Mouse (Mus musculus): ENCODE measurements around the gene Abca8b.
A peak's percentile ranks its signal among the peaks of the same experiment; 100 is the strongest.
"Not testable (repeated sequence)": the region's sequence is repeated elsewhere in the genome, so short reads cannot be mapped to it uniquely, and the experiment has no call there.

Gene Abca8b

DNA sequence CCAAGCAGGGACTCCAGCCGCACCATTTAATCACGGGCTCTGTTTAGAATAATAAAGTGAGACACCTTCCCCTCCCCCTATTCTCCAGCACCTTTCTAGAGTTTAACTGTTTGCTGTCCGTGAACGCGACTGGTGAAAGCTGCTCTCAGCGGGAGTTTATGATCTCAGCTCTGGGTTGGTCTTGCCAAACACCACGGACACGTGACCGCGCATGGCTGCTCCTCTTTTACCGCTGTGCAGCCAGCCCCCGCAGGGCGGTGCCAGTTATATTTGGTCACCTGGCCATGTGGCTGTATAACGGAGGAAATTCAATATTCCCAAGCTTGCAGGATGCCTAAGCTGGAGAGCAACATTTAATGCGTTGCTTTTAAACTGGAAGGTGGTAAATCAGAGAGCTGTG, at the start of gene Abca8b:
Gene Abca8b (minus strand): TSS at position 222 of the 400 bp plus-strand sequence.
- DNase-seq (ENCODE audit: extremely low spot score), result peak; percentile 74

DNA sequence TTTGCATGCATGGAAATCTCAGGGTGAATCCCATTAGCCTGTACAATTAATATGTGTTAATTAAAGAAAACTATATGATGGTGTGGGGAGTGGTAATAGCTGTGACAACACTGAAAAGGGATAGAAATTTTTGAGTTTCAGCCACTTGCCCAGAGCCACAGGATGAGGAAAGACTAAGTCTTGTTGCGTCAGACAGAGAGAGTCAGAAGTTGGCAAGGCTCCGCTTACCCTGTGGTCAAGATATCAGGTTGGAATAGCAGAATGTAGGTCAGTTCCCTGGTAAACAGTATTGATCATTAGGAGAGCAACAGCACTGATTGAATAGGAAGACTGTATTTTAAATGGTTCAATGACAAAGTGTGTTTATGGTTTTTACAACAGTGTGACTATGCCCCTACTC, 42.1 kb upstream of the Abca8b start:
- DNase-seq (ENCODE audit: extremely low spot score), result no peak

DNA sequence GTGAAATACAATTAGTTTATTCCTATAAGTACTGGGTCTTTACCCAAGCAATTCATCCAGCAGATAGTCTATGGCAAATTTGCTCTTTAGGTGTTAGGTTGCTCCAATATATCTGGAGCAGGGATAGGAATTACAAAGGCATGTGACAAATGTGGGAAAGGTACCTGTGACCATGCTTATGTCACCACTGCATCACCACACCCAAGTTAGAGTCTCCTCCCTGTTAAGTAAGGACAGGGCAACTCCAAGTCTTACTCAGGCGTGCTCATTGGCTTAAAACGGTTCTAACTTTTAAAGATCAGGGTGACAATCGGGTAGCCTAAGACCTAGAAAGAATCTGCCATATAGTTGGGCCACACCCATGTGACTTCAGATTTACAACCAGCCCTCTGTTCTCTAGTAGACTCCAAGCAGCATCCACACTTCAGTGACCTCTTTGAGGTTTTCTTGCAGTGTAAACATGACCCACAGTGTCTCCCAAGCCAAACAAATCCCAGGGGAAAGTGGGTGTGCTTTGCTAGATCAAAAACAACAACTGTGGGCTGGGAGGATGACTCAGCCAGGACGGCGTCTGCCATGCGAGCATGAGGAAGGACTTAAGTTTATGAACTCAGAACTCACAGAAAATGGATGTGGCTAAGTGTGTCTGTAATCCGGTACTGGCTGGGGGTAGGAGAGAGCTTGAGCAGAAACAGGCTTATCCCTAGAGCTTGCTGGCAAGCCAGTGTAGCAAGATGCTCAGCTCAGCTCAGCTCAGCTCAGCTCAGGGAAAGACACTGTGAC, 33.5 kb upstream of the Abca8b start:
- DNase-seq (ENCODE audit: extremely low spot score), result peak; percentile 6

DNA sequence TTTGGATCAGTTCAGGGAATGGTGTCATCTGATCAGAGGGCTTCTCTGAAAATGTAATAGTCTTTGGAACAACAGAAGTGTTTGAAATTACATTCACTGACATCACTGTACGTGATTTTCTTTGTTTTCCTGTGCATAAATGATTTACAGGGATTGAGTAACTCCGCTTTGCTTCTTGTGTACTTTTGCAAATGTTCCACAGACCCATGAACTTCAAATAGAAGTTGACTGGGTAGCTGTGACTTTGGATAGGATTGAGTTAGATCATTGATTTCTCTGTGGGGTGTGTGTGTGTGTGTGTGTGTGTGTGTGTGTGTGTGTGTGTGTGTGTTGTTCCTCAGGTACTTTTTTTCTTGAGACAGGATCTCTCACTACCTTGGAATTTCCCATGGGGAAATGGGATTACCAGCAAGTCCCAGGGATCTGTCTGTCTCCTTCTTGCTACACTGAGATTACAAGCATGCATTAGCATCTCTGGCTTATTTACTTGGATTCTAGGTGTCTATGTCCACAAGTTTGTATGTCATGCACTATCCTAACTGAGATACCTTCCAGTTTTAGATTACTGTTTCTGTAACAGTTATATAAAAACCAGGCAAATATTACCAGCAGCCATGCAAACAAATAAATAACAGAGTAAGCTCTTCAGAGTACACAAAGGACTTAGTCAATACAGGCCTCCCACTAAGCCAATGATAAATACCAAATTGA, 15.3 kb upstream of the Abca8b start:
- DNase-seq (ENCODE audit: extremely low spot score), result no peak

DNA sequence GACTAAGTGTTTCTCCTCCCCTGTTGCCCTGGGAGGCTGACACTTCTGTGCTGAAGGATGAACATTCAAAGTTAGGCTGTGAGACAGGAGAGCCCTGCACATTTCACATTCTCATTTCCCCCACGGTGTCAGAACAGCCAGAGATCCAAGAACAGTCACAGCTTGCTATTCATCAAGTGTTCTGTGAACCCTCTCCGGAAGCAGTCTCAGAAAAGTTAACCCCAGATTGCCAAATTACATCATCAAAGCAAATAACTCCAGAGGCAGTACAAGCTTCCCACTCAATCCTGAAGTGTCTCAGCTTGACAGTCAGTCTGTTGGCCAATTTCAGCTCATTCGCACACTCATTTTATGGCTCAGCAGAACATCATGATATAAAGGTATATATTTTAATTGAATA, 632 bp downstream of the Abca8b start:
- peak; percentile 34 for DNase-seq (ENCODE audit: extremely low spot score)

DNA sequence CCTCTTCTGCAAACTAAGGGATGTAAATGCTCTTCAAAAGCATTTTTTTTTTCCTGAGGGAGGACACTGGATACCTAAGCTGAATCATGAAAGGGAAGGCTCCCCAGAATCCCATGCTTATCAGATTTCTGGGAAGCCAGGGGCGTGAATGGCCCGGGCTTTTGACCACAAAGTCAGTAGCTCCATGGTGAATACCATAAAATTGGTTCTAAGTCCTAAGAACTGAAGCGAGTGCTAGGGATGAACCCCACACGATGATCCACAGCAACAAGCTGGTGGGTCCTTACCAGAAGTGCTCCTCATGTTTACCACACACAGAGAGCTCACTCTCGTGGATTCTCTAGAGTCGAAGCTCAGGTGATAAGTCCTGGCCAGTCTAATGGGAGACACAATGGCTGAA, 1.6 kb downstream of the Abca8b start:
- DNase-seq (ENCODE audit: extremely low spot score), result no peak

DNA sequence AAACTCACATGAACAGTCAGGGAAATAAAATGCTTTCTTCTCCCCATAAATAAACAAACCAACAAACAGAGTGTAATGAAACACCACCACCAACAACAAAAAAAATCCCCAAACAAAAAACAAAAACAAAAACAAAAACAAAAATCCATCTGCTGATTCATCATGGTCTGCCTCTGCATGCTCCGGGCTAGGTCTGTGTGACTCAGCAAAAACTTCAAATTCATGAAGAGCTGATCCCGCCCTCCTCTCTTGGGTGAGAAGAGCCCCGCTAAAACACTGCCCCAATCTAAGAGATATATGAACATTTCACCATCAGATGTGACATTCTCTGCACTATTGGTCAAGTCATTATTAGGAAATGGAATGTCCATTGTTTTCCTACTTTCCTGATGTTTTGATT, 4.4 kb downstream of the Abca8b start:
- DNase-seq (ENCODE audit: extremely low spot score), result no peak

DNA sequence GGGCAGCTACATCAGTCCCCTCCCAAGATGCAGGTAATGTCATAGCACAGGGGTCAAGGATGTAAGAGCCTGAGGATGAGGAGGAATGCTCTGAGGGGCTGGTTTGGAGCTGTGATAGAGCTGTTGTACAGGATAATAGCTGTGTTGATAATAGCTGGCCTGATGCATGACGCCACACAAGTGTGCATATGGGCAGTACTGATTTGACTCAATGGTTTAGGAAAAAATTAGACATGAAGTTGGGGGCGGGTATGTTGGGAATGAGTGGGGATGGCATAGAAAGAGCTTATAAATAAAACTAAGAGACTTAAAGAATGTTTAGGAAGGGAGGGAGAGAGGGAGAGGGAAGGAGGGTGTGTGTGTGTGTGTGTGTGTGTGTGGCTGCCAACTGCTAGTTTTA, 5.4 kb downstream of the Abca8b start:
- no peak for DNase-seq (ENCODE audit: extremely low spot score)

DNA sequence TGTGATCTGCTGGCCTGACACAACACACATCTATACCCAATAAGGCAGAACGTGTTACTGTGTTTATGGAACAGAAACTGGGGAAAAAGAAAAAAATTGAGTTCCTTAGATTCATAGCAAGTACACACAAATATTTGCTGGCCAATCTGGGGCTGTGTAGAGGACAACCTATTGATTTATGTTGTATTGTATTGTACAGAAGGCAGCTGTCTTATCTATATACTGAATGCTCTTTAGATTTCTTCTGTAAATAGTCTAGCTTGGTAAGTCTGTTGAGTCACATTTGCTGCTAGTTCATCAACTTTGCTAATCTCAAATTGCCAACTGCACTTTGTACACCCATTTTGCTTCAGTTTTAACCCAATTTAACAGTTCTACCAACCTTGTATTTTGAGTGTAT, 7.5 kb downstream of the Abca8b start:
- DNase-seq (ENCODE audit: extremely low spot score), result no peak

DNA sequence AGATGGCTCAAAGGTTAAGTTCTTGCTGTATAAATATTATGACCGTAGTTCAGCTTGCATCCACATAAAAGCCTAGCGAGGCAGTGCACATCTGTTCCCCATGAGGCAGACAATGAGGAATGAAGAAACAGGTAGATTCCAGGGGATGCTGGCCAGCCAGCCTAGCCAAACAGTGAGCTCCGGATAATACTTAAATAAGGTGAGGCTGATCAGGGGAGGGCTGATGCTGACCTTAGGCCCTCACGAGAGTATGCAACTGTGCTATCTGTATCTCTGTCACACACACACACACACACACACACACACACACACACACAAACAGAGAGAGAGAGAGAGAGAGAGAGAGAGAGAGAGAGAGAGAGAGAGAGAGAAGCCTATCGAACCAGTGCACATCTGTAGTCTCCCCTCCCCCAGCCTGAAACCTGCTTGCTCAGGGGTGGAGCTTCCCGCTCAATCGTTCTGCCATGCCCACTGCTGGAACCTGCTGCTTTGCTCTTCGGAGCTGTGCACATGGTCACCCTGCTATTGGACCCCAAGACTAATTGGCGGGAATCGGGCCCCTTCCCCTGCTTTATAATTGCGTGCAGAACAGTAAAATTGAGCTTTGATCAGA, 8.1 kb downstream of the Abca8b start:
- peak; percentile 9 for DNase-seq (ENCODE audit: extremely low spot score)

DNA sequence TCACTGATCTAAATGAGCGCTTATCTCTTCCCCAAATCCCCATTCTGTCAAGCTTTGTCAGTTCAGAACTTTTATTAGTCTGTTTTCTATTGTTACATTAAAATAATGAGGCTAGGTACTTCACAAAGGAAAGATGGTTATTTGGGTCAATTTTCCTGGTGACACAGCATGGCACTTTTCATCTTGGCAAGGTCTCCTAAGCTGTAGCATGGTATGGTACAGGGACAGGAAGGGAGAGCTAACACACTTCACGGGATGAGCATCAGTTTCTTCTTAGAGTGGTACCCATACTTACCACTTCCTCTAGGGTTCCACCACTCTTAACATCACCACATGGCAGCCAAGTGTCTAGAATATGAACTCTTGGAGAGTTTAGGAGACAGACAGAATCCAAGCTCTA, 13.8 kb downstream of the Abca8b start:
- no peak for DNase-seq (ENCODE audit: extremely low spot score)

DNA sequence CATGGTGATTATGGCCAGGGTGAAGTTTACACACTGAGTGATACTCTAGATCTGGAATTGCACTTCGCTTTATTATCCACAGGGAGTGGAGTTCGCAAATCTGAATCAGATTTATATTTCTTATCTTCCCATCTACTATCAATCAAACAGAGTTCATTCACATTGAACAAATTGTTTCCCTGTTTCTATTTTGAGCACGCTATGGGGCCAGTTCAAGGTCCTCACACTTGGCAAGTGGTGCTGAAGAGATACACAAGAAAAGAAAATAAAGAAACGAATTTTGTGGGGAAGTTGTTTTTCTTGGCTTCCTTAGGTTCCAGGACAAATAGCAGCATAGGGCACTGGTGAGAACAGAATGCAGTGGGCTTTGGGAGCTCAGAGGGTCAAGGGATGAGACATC, 25.1 kb downstream of the Abca8b start:
- no peak for DNase-seq (ENCODE audit: extremely low spot score)

DNA sequence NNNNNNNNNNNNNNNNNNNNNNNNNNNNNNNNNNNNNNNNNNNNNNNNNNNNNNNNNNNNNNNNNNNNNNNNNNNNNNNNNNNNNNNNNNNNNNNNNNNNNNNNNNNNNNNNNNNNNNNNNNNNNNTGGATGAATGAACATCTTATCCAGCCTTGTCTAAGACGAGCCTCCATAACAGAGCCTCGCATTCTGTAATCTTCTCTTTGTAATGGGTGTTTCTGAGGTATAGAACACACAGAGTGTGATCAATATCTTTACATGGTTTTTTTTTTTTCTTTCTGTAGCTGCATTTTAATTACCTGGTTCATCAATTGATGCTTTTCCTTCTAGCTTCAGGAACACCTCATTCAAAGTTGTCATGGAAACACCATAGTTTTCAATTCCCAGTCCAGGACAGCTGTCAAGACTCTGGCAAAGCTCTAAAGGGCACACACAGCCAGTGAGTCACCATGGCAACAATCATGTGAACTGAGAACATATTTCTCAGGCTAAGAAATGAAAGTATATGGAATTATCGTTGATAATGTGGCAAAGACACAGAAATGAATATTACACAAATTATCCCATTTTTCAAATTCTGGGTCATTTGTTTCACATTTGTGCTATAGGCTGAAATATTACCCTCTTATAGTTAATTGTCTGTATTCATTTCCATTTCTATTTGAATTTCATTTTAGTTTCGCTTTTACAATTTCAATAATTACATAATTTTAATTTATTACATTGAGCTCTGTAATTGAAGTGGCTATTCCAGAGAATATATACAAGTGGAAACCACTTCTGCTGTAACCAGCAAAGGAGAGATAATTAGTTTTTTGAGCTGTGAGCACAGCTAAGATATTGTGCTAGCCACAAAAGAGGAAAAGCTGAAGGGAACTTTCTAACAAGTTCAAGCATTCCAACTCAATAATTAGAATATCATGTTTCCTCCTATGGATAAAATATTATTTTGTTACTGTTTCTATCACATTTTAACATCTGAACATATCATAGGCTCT, 33.9 kb downstream of the Abca8b start:
- no peak for DNase-seq (ENCODE audit: extremely low spot score)

DNA sequence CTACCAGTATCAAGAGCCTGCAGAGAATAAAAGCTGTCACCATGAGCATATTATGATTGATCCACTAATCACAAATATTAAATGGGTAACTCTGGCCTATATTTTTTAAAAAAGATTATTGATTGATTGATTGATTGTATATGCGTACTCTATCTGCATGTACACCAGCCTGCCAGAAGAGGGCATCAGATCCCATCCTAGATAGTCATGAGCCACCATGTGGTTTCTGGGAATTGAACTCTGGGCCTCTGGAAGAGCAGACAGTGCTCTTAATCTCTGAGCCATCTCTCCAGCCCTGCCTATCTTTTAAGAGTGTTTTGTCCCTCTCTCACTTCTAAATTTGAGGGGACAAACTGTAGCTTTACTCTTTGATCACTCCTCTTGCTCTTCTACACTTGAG, 40.5 kb downstream of the Abca8b start:
- DNase-seq (ENCODE audit: extremely low spot score), result no peak

DNA sequence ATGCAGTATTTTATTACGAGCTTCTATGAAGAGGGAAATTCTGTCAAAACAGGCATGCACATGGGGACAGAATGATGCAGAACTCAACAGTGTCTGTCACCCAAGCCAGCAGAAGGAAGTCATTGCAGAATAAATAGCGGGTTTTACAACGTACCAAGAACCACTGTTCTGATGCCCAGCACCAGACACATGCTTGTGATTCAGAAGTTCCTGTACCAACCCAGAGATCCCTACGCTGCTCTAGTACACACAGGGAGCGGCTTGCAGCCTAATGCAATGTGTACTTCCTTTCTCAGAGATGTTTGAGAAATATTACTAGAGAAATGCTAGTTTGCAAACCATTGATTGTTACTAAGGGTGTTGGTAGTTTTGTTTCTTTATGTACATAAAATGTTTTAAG, 58.7 kb downstream of the Abca8b start:
- no peak for DNase-seq (ENCODE audit: extremely low spot score)

DNA sequence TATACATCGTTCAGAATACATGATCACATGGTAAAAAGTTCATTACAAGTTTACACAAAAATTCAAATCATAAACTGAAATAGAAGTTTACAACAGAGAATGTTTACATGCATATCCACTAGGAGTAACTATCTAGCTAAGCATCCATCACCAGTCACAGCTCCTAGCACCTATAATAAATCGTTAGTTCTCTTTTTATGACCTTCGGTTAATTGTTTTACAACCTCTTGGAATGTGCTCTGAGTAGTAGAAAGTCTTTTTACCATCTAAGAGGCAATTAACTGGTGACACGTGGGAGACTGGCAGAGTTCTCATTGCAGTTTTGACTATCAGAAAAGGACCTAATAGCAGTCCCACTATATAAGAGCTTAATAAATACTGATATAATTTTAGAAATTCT, 62.4 kb downstream of the Abca8b start:
- DNase-seq (ENCODE audit: extremely low spot score), result not testable (repeated sequence)

DNA sequence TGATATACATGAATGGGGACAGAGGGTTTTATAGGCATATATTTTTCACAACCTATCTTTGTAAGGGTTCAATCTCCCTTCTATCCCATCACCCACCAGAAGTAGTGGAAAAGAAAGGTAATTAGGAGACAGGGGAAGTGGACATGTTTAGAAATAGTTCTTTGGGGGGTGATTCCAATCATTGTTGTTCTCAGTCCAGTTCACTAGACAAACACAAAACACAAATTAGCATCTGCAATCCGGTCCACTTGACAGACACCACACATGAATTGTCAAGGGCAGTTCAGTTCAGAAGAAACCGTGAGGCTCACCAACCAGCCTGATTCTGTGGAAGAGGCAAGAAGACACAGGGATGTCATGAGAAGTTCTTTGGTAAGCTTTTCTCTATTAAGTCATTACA, 67.2 kb downstream of the Abca8b start:
- no peak for DNase-seq (ENCODE audit: extremely low spot score)

DNA sequence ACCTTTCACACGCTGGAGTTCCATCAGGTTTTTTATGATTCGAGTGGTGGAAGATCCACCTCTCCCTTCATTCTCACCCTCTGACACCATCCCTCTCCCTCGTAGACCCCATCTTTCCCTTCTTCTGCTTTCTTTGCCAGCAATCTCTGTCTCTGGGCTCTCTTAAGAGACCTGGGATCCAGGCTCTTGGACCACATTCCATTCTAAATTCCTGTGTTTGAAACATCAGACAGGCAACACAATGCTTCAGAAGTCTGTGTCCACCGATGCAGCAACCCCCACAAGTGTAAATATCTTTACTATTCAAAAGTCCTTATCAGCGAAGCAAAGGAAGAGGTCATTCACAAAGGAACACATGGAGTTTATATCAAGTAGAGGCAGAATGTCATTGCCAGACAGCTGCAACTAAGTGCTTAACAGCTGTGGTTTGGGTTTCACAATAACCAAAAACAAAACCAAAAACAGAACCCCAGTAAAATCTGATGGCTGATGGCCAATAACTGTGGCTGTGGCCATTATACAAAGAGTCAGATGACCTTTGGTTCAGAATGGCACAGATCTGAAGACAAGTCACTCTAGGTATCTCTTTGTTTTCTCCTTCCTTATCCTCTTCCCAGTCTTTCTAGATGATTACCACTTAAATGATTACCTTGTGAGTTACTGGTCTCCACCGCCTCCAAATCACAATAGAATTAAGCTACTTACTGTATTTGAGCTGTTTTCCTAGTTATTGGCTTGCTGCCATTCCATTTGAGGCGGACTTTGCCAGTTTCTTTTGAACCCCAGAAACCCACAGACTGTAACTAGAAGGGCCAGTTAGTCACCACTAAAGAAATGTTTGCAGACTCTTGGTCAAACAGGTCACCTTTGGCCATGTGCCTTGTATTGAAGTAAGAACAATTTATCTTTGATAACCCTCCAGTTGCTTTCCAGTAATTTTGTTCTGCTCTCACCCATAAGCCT, 68.6 kb downstream of the Abca8b start:
- DNase-seq (ENCODE audit: extremely low spot score), result no peak

DNA sequence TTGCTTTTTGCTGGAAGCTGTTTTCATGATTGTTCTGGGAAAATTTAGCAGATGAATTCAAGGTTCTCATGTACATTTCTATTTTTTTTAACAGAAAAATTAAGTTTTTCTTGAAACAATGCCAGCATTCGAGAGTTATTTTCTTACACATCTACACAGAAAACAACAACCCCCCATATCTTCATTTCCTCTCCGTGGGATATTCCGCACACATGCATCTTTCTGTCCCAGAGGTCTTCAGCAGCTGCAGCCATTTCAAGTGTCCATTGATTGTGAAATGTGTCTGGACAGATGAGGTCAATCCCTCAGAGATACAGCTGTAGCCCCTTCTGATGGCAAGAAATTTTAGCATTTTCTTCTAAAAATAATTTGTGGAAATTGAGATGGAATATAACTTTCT, 73.4 kb downstream of the Abca8b start:
- no peak for DNase-seq (ENCODE audit: extremely low spot score)

DNA sequence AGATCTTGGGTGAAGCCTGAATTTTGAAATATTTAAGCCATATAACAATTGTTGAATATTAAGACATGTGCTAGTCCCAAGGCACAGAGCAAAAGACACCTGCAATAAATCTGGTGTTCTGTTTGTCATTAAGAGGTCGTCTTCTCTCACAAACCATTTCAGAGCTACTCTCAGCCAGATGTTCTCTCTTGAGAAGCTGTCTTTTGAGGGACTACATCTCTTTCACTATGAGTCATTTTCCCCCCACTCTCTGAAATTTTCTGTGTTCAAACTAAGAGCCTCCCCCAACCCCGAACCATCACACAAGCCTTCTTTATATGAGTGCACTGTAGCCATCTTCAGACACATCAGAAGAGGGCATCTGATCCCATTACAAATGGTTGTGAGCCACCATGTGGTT, 76.2 kb downstream of the Abca8b start:
- DNase-seq (ENCODE audit: extremely low spot score), result no peak

DNA sequence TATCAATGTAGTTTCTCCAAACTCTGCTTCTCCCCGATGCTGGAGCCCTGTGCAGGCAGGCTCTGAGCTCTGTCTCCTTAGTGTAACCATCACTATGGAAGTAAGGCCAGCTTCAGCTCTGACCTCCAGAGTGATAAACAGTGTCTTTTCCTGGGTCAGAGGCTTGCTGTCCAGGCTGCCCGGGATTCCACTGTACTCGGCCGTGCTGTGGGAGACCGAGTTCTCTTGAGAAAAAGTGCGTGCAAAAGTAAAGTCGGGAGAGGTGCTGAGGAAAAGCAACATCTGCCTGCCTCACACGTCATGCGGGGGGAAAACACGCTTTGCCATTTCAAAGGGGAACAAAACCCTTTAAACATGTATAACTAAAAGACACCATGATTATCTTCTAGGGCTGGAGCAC, 79.0 kb downstream of the Abca8b start:
- no peak for DNase-seq (ENCODE audit: extremely low spot score)

Measured in embryo, embryonic 9.5 days (tissue).